Mouse (Mus musculus) embryonic stem cell, embryonic (primary cell): ENCODE data around the gene Tctn3.
"Not testable (repeated sequence)": the region's sequence is repeated elsewhere in the genome, so short reads cannot be mapped to it uniquely, and the experiment has no call there.

ENCODE experiments used
- CTCF ChIA-PET, 4 experiments: fragments of 300-600 bp in 2 of 4; fragments of 350-600 bp in 2 of 4; sonication (Branson Sonifier 250); formaldehyde crosslinking; loops; one replicate each; lab custom pipeline; 2022; ENCODE audit warnings: inconsistent platforms in 2 of 4; lab: Charles Lee
- POLR2A ChIA-PET, 4 experiments: fragments of 300-600 bp in 2 of 4; fragments of 350-600 bp in 2 of 4; sonication (Branson Sonifier 250); formaldehyde crosslinking; loops; one replicate each; lab custom pipeline; 2022; ENCODE audit warnings: antibody characterized with exemption in 4 of 4, inconsistent platforms in 1 of 4; lab: Charles Lee

Gene Tctn3

GRCm38 (mm10) chr19:40588293-40588654 is 23.8 kb downstream of the Tctn3 start, which contains the start of gene Aldh18a1:
Aldh18a1 (minus strand) TSS chr19:40588463.
- CTCF ChIA-PET, result interaction anchor here in 2 of 4 experiments (1.0 to 3.0 kb wide), 8 partner anchors 23 to 428 kb away, joined by 3 to 15 read pairs (median 5); partner anchors contain the start of genes Tctn3 (in 2 of the 2) and Entpd1 (in 1 of the 2)
- POLR2A ChIA-PET, result interaction anchor here (0.6 to 2.3 kb wide), 18 partner anchors 13 to 362 kb away, joined by 3 to 17 read pairs (median 3); partner anchors contain the start of genes Entpd1 (in 3 of the 4) and Tctn3 (in 3 of the 4)

GRCm38 (mm10) chr19:40587491-40588292 is 24.3 kb downstream of the Tctn3 start:
- POLR2A ChIA-PET, result interaction anchor here (0.6 to 2.3 kb wide), 23 partner anchors 8 to 362 kb away, joined by 3 to 17 read pairs (median 3); partner anchors contain the start of genes Entpd1 (in 3 of the 4) and Tctn3 (in 3 of the 4)

GRCm38 (mm10) chr19:40586908-40587307 is 25.1 kb downstream of the Tctn3 start:
- ChIA-PET CTCF (no interaction called here), POLR2A (interaction anchor here in 1 of 4 experiments (0.7 to 2.3 kb wide), 8 partner anchors 9 to 225 kb away, joined by 3 to 13 read pairs (median 3); partner anchors contain the start of genes Entpd1 and Tctn3)

More at GRCm38 (mm10) chr19:40587491-40588292, 24.3 kb downstream of the Tctn3 start:
- CTCF ChIA-PET, result interaction anchor here in 3 of 4 experiments (0.6 to 3.0 kb wide), 8 partner anchors 24 to 428 kb away, joined by 3 to 15 read pairs (median 4); partner anchors contain the start of genes Tctn3 (in 2 of the 3) and Entpd1 (in 1 of the 3)

GRCm38 (mm10) chr19:40581662-40582061 is 30.4 kb downstream of the Tctn3 start:
- CTCF ChIA-PET, result no interaction called here

GRCm38 (mm10) chr19:40580902-40581301 is 31.1 kb downstream of the Tctn3 start:
- ChIA-PET POLR2A (interaction anchor here in 1 of 4 experiments (1.2 to 1.3 kb wide), 2 partner anchors 10 to 12 kb away, joined by 4 read pairs; no protein-coding TSS in a partner anchor), CTCF (interaction anchor here in 1 of 4 experiments (0.5 kb wide), 1 partner anchor 235 kb away, joined by 4 read pairs; no protein-coding TSS in a partner anchor)

More at GRCm38 (mm10) chr19:40581662-40582061, 30.4 kb downstream of the Tctn3 start:
- POLR2A ChIA-PET, result interaction anchor here in 1 of 4 experiments (0.6 to 1.9 kb wide), 5 partner anchors 11 to 740 kb away, joined by 3 to 6 read pairs (median 4); partner anchors contain the start of genes Entpd1 and Tctn3

- ChIA-PET CTCF (interaction anchor here in 3 of 4 experiments (0.6 to 1.0 kb wide), 3 partner anchors 19 to 1757 kb away, joined by 3 to 5 read pairs (median 3); partner anchors contain the start of gene Tctn3 (in 1 of the 3)), POLR2A (interaction anchor here in 1 of 4 experiments (0.8 kb wide), 1 partner anchor 12 kb away, joined by 4 read pairs; the partner anchor contains the start of gene Aldh18a1)
These were observed 36.6 kb downstream of the Tctn3 start for GRCm38 (mm10) chr19:40575438-40575837.

GRCm38 (mm10) chr19:40570726-40571125 is 41.3 kb downstream of the Tctn3 start:
- ChIA-PET CTCF (no interaction called here), POLR2A (interaction anchor here in 2 of 4 experiments (0.5 to 1.4 kb wide), 8 partner anchors 9 to 161 kb away, joined by 3 to 5 read pairs (median 4); partner anchors contain the start of genes Aldh18a1 (in 1 of the 2) and Tctn3 (in 1 of the 2))

- POLR2A ChIA-PET, result interaction anchor here in 1 of 4 experiments (0.7 to 2.2 kb wide), 4 partner anchors 11 to 21 kb away, joined by 3 to 7 read pairs (median 4); partner anchors contain the start of gene Aldh18a1
- CTCF ChIA-PET, result no interaction called here
These were observed 44.4 kb downstream of the Tctn3 start for GRCm38 (mm10) chr19:40567616-40568015.

- ChIA-PET CTCF (interaction anchor here in 1 of 4 experiments (0.6 kb wide), 1 partner anchor 169 kb away, joined by 6 read pairs; no protein-coding TSS in a partner anchor), POLR2A (interaction anchor here in 3 of 4 experiments (0.6 to 1.3 kb wide), 3 partner anchors 13 to 140 kb away, joined by 3 to 4 read pairs (median 3); partner anchors contain the start of genes Entpd1 (in 1 of the 3) and Tctn3 (in 1 of the 3))
These were observed 48.0 kb downstream of the Tctn3 start for GRCm38 (mm10) chr19:40563880-40564645.

- CTCF ChIA-PET, result not testable (repeated sequence)
- POLR2A ChIA-PET, result interaction anchor here in 3 of 4 experiments (0.5 to 1.0 kb wide), 3 partner anchors 8 to 104 kb away, joined by 3 to 5 read pairs (median 3); no protein-coding TSS in a partner anchor
These were observed 50.5 kb downstream of the Tctn3 start for GRCm38 (mm10) chr19:40561521-40561920.

- ChIA-PET POLR2A (interaction anchor here in 1 of 4 experiments (0.6 to 2.5 kb wide), 5 partner anchors 11 to 222 kb away, joined by 3 to 7 read pairs (median 3); partner anchors contain the start of gene Aldh18a1), CTCF (interaction anchor here in 3 of 4 experiments (0.9 to 1.6 kb wide), 5 partner anchors 12 to 210 kb away, joined by 3 to 5 read pairs (median 5); no protein-coding TSS in a partner anchor)
These were observed 56.0 kb downstream of the Tctn3 start for GRCm38 (mm10) chr19:40556029-40556428.

GRCm38 (mm10) chr19:40555136-40555535 is 56.9 kb downstream of the Tctn3 start:
- ChIA-PET POLR2A (interaction anchor here in 1 of 4 experiments (1.3 to 2.5 kb wide), 2 partner anchors 12 to 31 kb away, joined by 3 to 7 read pairs; no protein-coding TSS in a partner anchor), CTCF (interaction anchor here in 1 of 4 experiments (1.3 kb wide), 1 partner anchor 164 kb away, joined by 5 read pairs; no protein-coding TSS in a partner anchor)

- CTCF ChIA-PET, result no interaction called here
These were observed 57.7 kb downstream of the Tctn3 start for GRCm38 (mm10) chr19:40554343-40554742.

GRCm38 (mm10) chr19:40553849-40554248 is 58.2 kb downstream of the Tctn3 start:
- POLR2A ChIA-PET, result interaction anchor here in 1 of 4 experiments (1.1 to 1.3 kb wide), 2 partner anchors 14 to 33 kb away, joined by 3 read pairs; no protein-coding TSS in a partner anchor
- CTCF ChIA-PET, result no interaction called here

More at GRCm38 (mm10) chr19:40554343-40554742, 57.7 kb downstream of the Tctn3 start:
- POLR2A ChIA-PET, result interaction anchor here in 1 of 4 experiments (1.1 to 1.3 kb wide), 2 partner anchors 13 to 32 kb away, joined by 3 read pairs; no protein-coding TSS in a partner anchor

GRCm38 (mm10) chr19:40553014-40553789 is 58.8 kb downstream of the Tctn3 start:
- ChIA-PET CTCF (no interaction called here), POLR2A (interaction anchor here in 1 of 4 experiments (1.1 to 1.3 kb wide), 2 partner anchors 14 to 33 kb away, joined by 3 read pairs; no protein-coding TSS in a partner anchor)

- CTCF ChIA-PET, result no interaction called here
- POLR2A ChIA-PET, result no interaction called here
These were observed 62.4 kb downstream of the Tctn3 start for GRCm38 (mm10) chr19:40549516-40550135.
